ENCODE assay signal across 10 mouse cellular contexts in the genomic region with DNA sequence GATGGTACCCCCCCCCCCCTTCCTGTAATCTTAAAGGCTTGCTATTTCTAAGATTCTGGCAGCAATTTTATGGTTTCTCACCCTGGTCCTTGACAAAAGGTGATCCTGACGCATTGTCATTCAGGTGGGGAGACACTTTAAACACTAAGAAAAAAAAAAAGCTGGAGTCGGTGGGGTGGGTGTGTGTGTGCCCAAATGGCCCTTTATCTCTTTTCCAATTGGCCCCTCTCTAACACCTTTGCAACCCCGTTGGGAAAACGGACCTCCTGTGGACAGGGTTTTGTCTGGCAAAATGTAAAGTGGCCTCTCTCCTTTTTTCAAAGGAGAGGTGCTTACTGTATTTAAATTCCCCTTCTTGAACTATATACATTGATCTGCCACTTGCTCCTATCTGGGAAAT. TPM values are rescaled to one million over a fixed set of nuclear protein-coding genes. Genes with fewer than 3 reads are reported as not detected.
A peak's percentile ranks its signal among the peaks of the same experiment; 100 is the strongest.
DNase-seq lines count a peak whose midpoint lies in the region; ATAC-seq and TF ChIP-seq lines count a peak whose summit lies in the region.
"Had no signal": no experiment of that assay in that cellular context is flagged by ENCODE, and none has a peak within 500 bp of the region (broad histone marks: within the 10 kb centered on the region; RNA-seq: fewer than 3 reads in every experiment).

No protein-coding gene starts in this region.

- no peak for TF ChIP-seq CTCF in heart, adult 2 months (IDR thresholded peaks at IDR 0.05)
- TF ChIP-seq CTCF in lung, postnatal 0 days (IDR thresholded peaks at IDR 0.05): no peak
- TF ChIP-seq CTCF in lung, adult 2 months (IDR thresholded peaks at IDR 0.05; ENCODE audit: insufficient read depth, low read length): no peak

- no peak for TF ChIP-seq POLR2A in heart, adult 2 months (IDR thresholded peaks at IDR 0.05; ENCODE audit: insufficient read depth, low read depth, low read length)
- TF ChIP-seq POLR2A in lung, adult 2 months (IDR thresholded peaks at IDR 0.05; ENCODE audit: borderline replicate concordance, extremely low read depth, low read depth, low read length): no peak

- H3K9ac ChIP-seq in heart, adult 2 months (ENCODE audit: low read depth, low read length): no peak overlapping the region
- H3K9ac ChIP-seq in lung, postnatal 0 days (replicated peaks; ENCODE audit: low read depth): no peak overlapping the region
- peak overlapping the region; percentile 96 for H3K9ac ChIP-seq in limb, embryonic 13.5 days

- DNase-seq in heart, adult 11 months: peak; percentile 40
- no peak for DNase-seq in heart, adult 2 months
- DNase-seq in lung, postnatal 0 days (ENCODE audit: low spot score): no peak
- DNase-seq in lung, adult 2 months: no peak
- DNase-seq in left cerebral cortex, adult 9 months (ENCODE audit: low spot score in 2 of 2): no peak
- DNase-seq in urinary bladder, postnatal 4 days (ENCODE audit: low spot score in 2 of 2): no peak
- no peak for DNase-seq in ovary, postnatal 36 days (ENCODE audit: low spot score)
- DNase-seq: kidney, postnatal 14 days had no signal

- no peak for TF ChIP-seq EP300 in heart, adult 2 months (IDR thresholded peaks at IDR 0.05; ENCODE audit: insufficient read depth, low read depth, low read length)
- no peak for TF ChIP-seq EP300 in lung, postnatal 0 days (IDR thresholded peaks at IDR 0.05)

- intact Hi-C loops in heart, adult 2 months (cut with DNase I): loop anchor here (5.0 to 10.0 kb wide), 2 partner anchors 106 to 208 kb away; no protein-coding TSS in a partner anchor

- H3K4me1 ChIP-seq in heart, adult 2 months (ENCODE audit: control insufficient read depth, insufficient read depth, low read length): peaks cover 2% of the 10 kb centered on the region; the same call in 1 of the 2 replicates
- H3K4me1 ChIP-seq in lung, postnatal 0 days (ENCODE audit: insufficient read depth, low read depth, low read length): peaks cover 4% of the 10 kb centered on the region; the same call in 1 of the 2 replicates
- 0 out of 2 replicates have a peak, but pooled peaks cover 8% of the 10 kb centered on the region for H3K4me1 ChIP-seq in lung, adult 2 months (ENCODE audit: control insufficient read depth, insufficient read depth, low read length)
- peaks cover 54% of the 10 kb centered on the region for H3K4me1 ChIP-seq in limb, embryonic 13.5 days

- H3K27ac ChIP-seq in heart, adult 2 months: no peak overlapping the region
- H3K27ac ChIP-seq in lung, postnatal 0 days (ENCODE audit: low read length): no peak overlapping the region
- no peak overlapping the region for H3K27ac ChIP-seq in limb, embryonic 13.5 days

- H3K9me3 ChIP-seq in lung, postnatal 0 days (ENCODE audit: low read length): no peaks in the 10 kb centered on the region
- H3K9me3 ChIP-seq in limb, embryonic 13.5 days: no peaks in the 10 kb centered on the region

- no peak for ATAC-seq in lung, postnatal 0 days
- no peak for ATAC-seq in limb, embryonic 13.5 days (ENCODE audit: low FRiP score, low read depth)
- ATAC-seq: Patski had no signal

- 80% methylated on average over 4 of the region's 4 CpGs for WGBS in heart, adult 2 months
- WGBS in lung, postnatal 0 days: 47% methylated on average over 4 of the region's 4 CpGs
- WGBS in lung, adult 2 months: 72% methylated on average over 4 of the region's 4 CpGs
- WGBS in limb, embryonic 13.5 days: 12% methylated on average over 4 of the region's 4 CpGs

- no peaks in the 10 kb centered on the region; the same call in 1 of the 2 replicates for H3K27me3 ChIP-seq in heart, adult 2 months (ENCODE audit: control insufficient read depth, insufficient read depth, low read length)
- H3K27me3 ChIP-seq in lung, postnatal 0 days (replicated peaks; ENCODE audit: insufficient read depth, low read length): no peaks in the 10 kb centered on the region; the same call in 1 of the 2 replicates
- H3K27me3 ChIP-seq in limb, embryonic 13.5 days: no peaks in the 10 kb centered on the region
- H3K27me3 ChIP-seq: Patski had no signal

- no peaks in the 10 kb centered on the region for H3K36me3 ChIP-seq in heart, adult 2 months (ENCODE audit: control insufficient read depth, insufficient read depth, low read length)
- H3K36me3 ChIP-seq in lung, postnatal 0 days (ENCODE audit: insufficient read depth, low read length): no peaks in the 10 kb centered on the region
- H3K36me3 ChIP-seq in limb, embryonic 13.5 days: no peaks in the 10 kb centered on the region

- peak overlapping the region; percentile 97; the same call in 1 of the 2 replicates for H3K4me2 ChIP-seq in lung, postnatal 0 days (replicated peaks; ENCODE audit: low read depth, low read length)
- peak overlapping the region; percentile 77 for H3K4me2 ChIP-seq in limb, embryonic 13.5 days (replicated peaks)

- H3K4me3 ChIP-seq in heart, adult 2 months: no peak overlapping the region
- H3K4me3 ChIP-seq in lung, postnatal 0 days (ENCODE audit: low read depth, low read length): no peak overlapping the region
- H3K4me3 ChIP-seq in lung, adult 2 months (replicated peaks; ENCODE audit: extremely low read depth, low read depth, low read length): no peak overlapping the region
- H3K4me3 ChIP-seq in limb, embryonic 13.5 days: peak overlapping the region; percentile 71

- no peaks in the 10 kb centered on the region for H3K79me2 ChIP-seq in heart, adult 2 months (replicated peaks; ENCODE audit: control insufficient read depth, insufficient read depth, low read length)

RNA-seq across cellular contexts. Expression of a gene that starts 2.5 kb away (rescaled TPM):
- total RNA-seq in heart, adult 2 months (2021): 1 to 10 TPM; 2.0 to 3.5 TPM
- polyA plus RNA-seq in heart, adult 2 months (2012; rRNA removed): 5.1 and 6.1 TPM in 2 replicates
- polyA plus RNA-seq in lung, postnatal 0 days (2015; fragmentation: Nextera tagmentation; extraction: Ambion mirVana): 9.1 and 10.3 TPM in 2 replicates
- 41.8 and 43.1 TPM in 2 replicates for polyA plus RNA-seq in lung, adult 2 months (2012; rRNA removed)
- polyA plus RNA-seq in limb, embryonic 13.5 days (2015; fragmentation: Nextera tagmentation; extraction: Ambion mirVana): 32.6 and 33.4 TPM in 2 replicates
